8 mouse cellular contexts compared by ENCODE assay signal in genomic region chr10:82178257-82179064, GRCm38 (mm10). TPM values are rescaled to one million over a fixed set of nuclear protein-coding genes. Genes with fewer than 3 reads are reported as not detected.
DNase-seq lines count a peak whose midpoint lies in the region; ATAC-seq and TF ChIP-seq lines count a peak whose summit lies in the region.

No protein-coding gene starts in this region.

- no peaks in the 10 kb centered on the region for H3K36me3 ChIP-seq in ES-E14 (ENCODE audit: control insufficient read depth, insufficient read depth, low read length, poor library complexity, severe bottlenecking)
- no peaks in the 10 kb centered on the region for H3K36me3 ChIP-seq in forebrain, embryonic 15.5 days
- no peaks in the 10 kb centered on the region for H3K36me3 ChIP-seq in liver, embryonic 16.5 days (ENCODE audit: control insufficient read depth, insufficient read depth)
- no peaks in the 10 kb centered on the region for H3K36me3 ChIP-seq in neural tube, embryonic 13.5 days

- H3K27me3 ChIP-seq in forebrain, embryonic 15.5 days, result no peaks in the 10 kb centered on the region
- no peaks in the 10 kb centered on the region for H3K27me3 ChIP-seq in liver, embryonic 16.5 days (ENCODE audit: control insufficient read depth, insufficient read depth, low read depth, low read length)
- H3K27me3 ChIP-seq in neural tube, embryonic 13.5 days, result no peaks in the 10 kb centered on the region

- H3K27ac ChIP-seq in ES-E14 (ENCODE audit: insufficient read depth, low read depth, low read length, poor library complexity, severe bottlenecking), result no peak overlapping the region
- H3K27ac ChIP-seq in forebrain, embryonic 15.5 days (replicated peaks), result peak overlapping the region; percentile 98
- H3K27ac ChIP-seq in liver, embryonic 16.5 days (ENCODE audit: low read length), result peak overlapping the region; percentile 77
- peak overlapping the region; percentile 97 for H3K27ac ChIP-seq in neural tube, embryonic 13.5 days (replicated peaks)

- peak overlapping the region; percentile 74 for H3K9ac ChIP-seq in ES-E14 (ENCODE audit: insufficient read depth, low read depth, low read length, poor library complexity, severe bottlenecking)
- H3K9ac ChIP-seq in forebrain, embryonic 15.5 days (replicated peaks), result peak overlapping the region; percentile 88
- peak overlapping the region; percentile 57 for H3K9ac ChIP-seq in liver, embryonic 16.5 days (ENCODE audit: low read depth, low read length)
- peak overlapping the region; percentile 82 for H3K9ac ChIP-seq in neural tube, embryonic 13.5 days

- peak; percentile 96 for DNase-seq in ES-E14 (ENCODE audit: low read depth, low spot score)
- peak; percentile 74 to 77 for DNase-seq in heart, postnatal 14 days
- DNase-seq in large intestine, adult 2 months (ENCODE audit: low read depth, low spot score), result peak; percentile 83
- peak; percentile 97 for DNase-seq in telencephalon, adult 2 months (ENCODE audit: low read depth, low spot score)

- intact Hi-C loops in heart, postnatal 14 days (cut with DNase I), result no loop called here

- H3K4me1 ChIP-seq in ES-E14 (ENCODE audit: control insufficient read depth in 2 of 2, insufficient read depth in 2 of 2, low read length in 2 of 2, poor library complexity in 1 of 2), result peaks cover 0 to 3% of the 10 kb centered on the region in 2 experiments; a peak in 1 of 4 replicates
- peaks cover 5% of the 10 kb centered on the region for H3K4me1 ChIP-seq in forebrain, embryonic 15.5 days
- H3K4me1 ChIP-seq in liver, embryonic 16.5 days (ENCODE audit: control insufficient read depth, low read depth, low read length), result peaks cover 3% of the 10 kb centered on the region; the same call in 1 of the 2 replicates
- H3K4me1 ChIP-seq in neural tube, embryonic 13.5 days (replicated peaks), result peaks cover 10% of the 10 kb centered on the region

- H3K4me2 ChIP-seq in forebrain, embryonic 15.5 days (replicated peaks), result peak overlapping the region; percentile 70
- peak overlapping the region; percentile 68 for H3K4me2 ChIP-seq in liver, embryonic 16.5 days (ENCODE audit: low read depth, low read length)
- H3K4me2 ChIP-seq in neural tube, embryonic 13.5 days, result peak overlapping the region; percentile 63

- 6% methylated on average over 47 of the region's 47 CpGs for WGBS in forebrain, embryonic 15.5 days
- 3% methylated on average over 47 of the region's 47 CpGs for WGBS in large intestine, adult 2 months
- 6% methylated on average over 47 of the region's 47 CpGs for WGBS in liver, embryonic 16.5 days (ENCODE audit: insufficient replicate concordance)
- WGBS in neural tube, embryonic 13.5 days, result 5% methylated on average over 47 of the region's 47 CpGs

- in situ Hi-C loops in ES-E14 (cut with MboI; ENCODE audit: low sequenced_read_pairs in 2 of 2, unreplicated experiment in 2 of 2), result no loop called here

- H3K4me3 ChIP-seq in ES-E14 (ENCODE audit: insufficient read depth in 1 of 2, low read depth in 1 of 2, low read length in 2 of 2, poor library complexity in 1 of 2, severe bottlenecking in 1 of 2), result peak overlapping the region; percentile 76 to 80
- peak overlapping the region; percentile 82 for H3K4me3 ChIP-seq in forebrain, embryonic 15.5 days
- H3K4me3 ChIP-seq in liver, embryonic 16.5 days (ENCODE audit: low read depth, low read length), result peak overlapping the region; percentile 67
- peak overlapping the region; percentile 65 for H3K4me3 ChIP-seq in neural tube, embryonic 13.5 days

- no peaks in the 10 kb centered on the region for H3K9me3 ChIP-seq in ES-E14 (ENCODE audit: control insufficient read depth, insufficient read depth, low read depth, low read length)
- H3K9me3 ChIP-seq in forebrain, embryonic 15.5 days, result 0 out of 2 replicates have a peak, but pooled peaks cover 4% of the 10 kb centered on the region
- no peaks in the 10 kb centered on the region for H3K9me3 ChIP-seq in liver, embryonic 16.5 days (replicated peaks; ENCODE audit: control insufficient read depth, low read length)
- H3K9me3 ChIP-seq in neural tube, embryonic 13.5 days, result 0 out of 2 replicates have a peak, but pooled peaks cover 6% of the 10 kb centered on the region

- ATAC-seq in cerebellum, adult (ENCODE audit: insufficient number of reproducible peaks, low FRiP score, low TSS enrichment), result peak; percentile 97
- peak; percentile 100 for ATAC-seq in forebrain, embryonic 15.5 days (replicated peaks)
- peak; percentile 95 for ATAC-seq in liver, embryonic 16.5 days (ENCODE audit: low read depth)
- peak; percentile 100 for ATAC-seq in neural tube, embryonic 13.5 days (ENCODE audit: low read depth)

TF ChIP-seq in ES-E14, 5 proteins besides CTCF, POLR2A, EP300 and RAD21:
- no peak for TF ChIP-seq ZNF384 (IDR thresholded peaks at IDR 0.05; ENCODE audit: low read depth, low read length)
- TF ChIP-seq ZC3H11A (IDR thresholded peaks at IDR 0.05; ENCODE audit: borderline replicate concordance, low read depth, low read length), result no peak
- peak; percentile 61; the same call in 1 of the 2 replicates for TF ChIP-seq HCFC1 (IDR thresholded peaks at IDR 0.05; ENCODE audit: borderline replicate concordance, insufficient read depth, low read length)
- TF ChIP-seq CHD2 (IDR thresholded peaks at IDR 0.05; ENCODE audit: low read depth, low read length), result no peak
- peak; percentile 81 for TF ChIP-seq MAFK (IDR thresholded peaks at IDR 0.05; ENCODE audit: insufficient read depth, low read depth, low read length)

RNA-seq across cellular contexts. Expression of gene AU041133, which starts 50.6 kb away (rescaled TPM):
- 6.6 and 8.4 TPM in 2 replicates for total RNA-seq in ES-E14 (2012; rRNA removed)
- 9.5 and 12.4 TPM in 2 replicates for polyA plus RNA-seq in forebrain, embryonic 15.5 days (2015; fragmentation: Nextera tagmentation; extraction: Ambion mirVana)
- total RNA-seq in heart, postnatal 14 days (2021), result 1 to 10 TPM; 2.8 to 3.3 TPM
- polyA plus RNA-seq in large intestine, adult 2 months (2012; rRNA removed), result 0.25 and 0.33 TPM in 2 replicates
- polyA plus RNA-seq in liver, embryonic 16.5 days (2015; fragmentation: Nextera tagmentation; extraction: Ambion mirVana), result 0.98 and 1.6 TPM in 2 replicates
- 7.4 and 9.0 TPM in 2 replicates for polyA plus RNA-seq in neural tube, embryonic 13.5 days (2015; fragmentation: Nextera tagmentation; extraction: Ambion mirVana)
